Mouse (Mus musculus) forebrain, embryonic 15.5 days (tissue): ENCODE results near the gene Krt72. TPM values are rescaled to one million over a fixed set of nuclear protein-coding genes. Genes with fewer than 3 reads are reported as not detected.

Source experiments
- ATAC-seq: fragments of 200-750 bp; cut with Nextera tagmentation; replicated peaks from 2 replicates; pipeline ENCODE4 v1.8.0; 2017; ENCODE audit warnings: mild to moderate bottlenecking, moderate TSS enrichment, moderate library complexity
- H3K27ac ChIP-seq: fragments of 300-500 bp; sonication (generic); replicated peaks from 2 replicates; pipeline ENCODE4 v1.5.1; 2015; ENCODE audit warnings: mild to moderate bottlenecking, inconsistent platforms
- H3K27me3 ChIP-seq: fragments of 300-500 bp; sonication (generic); 2 replicates; pipeline ENCODE4 v1.6.1; 2015; ENCODE audit warnings: inconsistent platforms
- H3K36me3 ChIP-seq: fragments of 300-500 bp; sonication (generic); 2 replicates; pipeline ENCODE4 v1.6.1; 2015; ENCODE audit warnings: mild to moderate bottlenecking, inconsistent platforms
- H3K4me1 ChIP-seq: fragments of 300-500 bp; sonication (generic); 2 replicates; pipeline ENCODE4 v1.6.1; 2015; ENCODE audit warnings: inconsistent platforms
- H3K4me2 ChIP-seq: fragments of 300-500 bp; sonication (generic); replicated peaks from 2 replicates; pipeline ENCODE4 v1.6.1; 2015; ENCODE audit warnings: mild to moderate bottlenecking, inconsistent platforms
- H3K4me3 ChIP-seq: fragments of 300-500 bp; sonication (generic); 2 replicates; pipeline ENCODE4 v1.5.1; 2015; ENCODE audit warnings: mild to moderate bottlenecking, inconsistent platforms
- H3K9ac ChIP-seq: fragments of 300-500 bp; sonication (generic); replicated peaks from 2 replicates; pipeline ENCODE4 v1.6.1; 2015; ENCODE audit warnings: mild to moderate bottlenecking, inconsistent platforms
- H3K9me3 ChIP-seq: fragments of 300-500 bp; sonication (generic); 2 replicates; pipeline ENCODE4 v1.6.1; 2016; ENCODE audit warnings: inconsistent platforms
- WGBS: fragments of 180-500 bp; shearing (Covaris S2); methylation state at CpG from one replicate; pipeline ENCODE4 v1.1.7; 2015; ENCODE audit warnings: mixed read lengths; 5-methylcytosine and 5-hydroxymethylcytosine counted together
- polyA plus RNA-seq: library from polyadenylated mRNA; unstranded; fragments of >200 nt; fragmentation: Nextera tagmentation; extraction: Ambion mirVana; gene quantifications from 2 replicates; pipeline ENCODE4 v1.2.1, GENCODE M21; 2015

Krt72 gene
- not detected in 2 replicates for polyA plus RNA-seq

DNA sequence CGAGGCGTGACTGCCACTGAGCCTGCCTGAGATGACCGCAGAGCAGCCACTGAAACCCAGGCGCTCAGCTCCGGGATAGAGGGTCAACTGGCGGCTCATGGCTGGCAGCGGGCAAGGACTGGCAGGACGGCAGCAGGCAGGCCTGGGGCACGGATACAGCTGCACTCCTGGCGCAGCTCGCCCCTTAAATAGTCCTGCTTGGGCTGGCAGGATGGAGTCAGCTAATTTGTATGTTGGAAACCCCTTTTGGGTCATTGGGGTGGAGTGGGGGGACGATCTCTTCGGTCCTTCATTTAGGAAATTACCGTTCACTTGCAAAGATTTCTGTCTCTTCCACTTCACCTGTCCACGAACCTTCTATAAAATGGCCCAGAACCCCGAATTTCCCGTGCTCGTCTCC lies at the start of gene Krt72:
Gene Krt72, minus strand, starts transcription at position 101 of the 400 bp plus-strand sequence.
- Histone ChIP-seq H3K4me3 (no peak within 1 kb of the TSS), H3K4me2 (no peak within 1 kb of the TSS), H3K27me3 (no peaks in the 10 kb centered on the region), H3K9me3 (no peaks in the 10 kb centered on the region), H3K27ac (no peak within 1 kb of the TSS), H3K9ac (no peak within 1 kb of the TSS), H3K36me3 (no peaks in the 10 kb centered on the region), H3K4me1 (peaks cover 14% of the 10 kb centered on the region)
- no peak for ATAC-seq
- WGBS = 92% methylated on average over 18 of the region's 18 CpGs

DNA sequence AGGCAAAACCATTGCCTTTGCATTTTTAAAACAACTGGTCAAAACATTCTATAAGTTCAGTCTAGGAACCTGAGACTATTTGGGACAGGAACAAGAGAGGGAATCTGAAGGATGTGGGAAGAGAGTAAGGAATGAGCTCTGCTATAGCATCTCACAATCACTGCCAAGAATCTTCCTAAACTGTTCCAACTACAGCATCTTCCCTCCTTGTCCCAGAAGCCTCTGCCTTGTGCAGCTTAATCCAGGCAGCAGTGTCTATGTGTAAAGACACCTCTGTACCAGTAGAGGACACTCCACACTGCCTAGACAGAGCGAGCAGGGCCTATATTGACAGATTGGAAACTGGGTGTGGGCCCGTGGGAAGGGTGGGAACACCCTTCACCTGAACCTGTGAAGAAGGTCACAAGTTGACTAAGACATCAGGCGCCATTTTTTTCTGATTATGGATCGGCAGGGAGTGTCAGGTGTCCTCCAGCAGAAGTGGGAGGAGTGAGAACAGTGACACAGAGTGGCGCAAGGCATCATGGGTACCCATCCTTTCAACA lies 48.6 kb upstream of the Krt72 start:
- Histone ChIP-seq H3K4me3 (no peak overlapping the region), H3K9me3 (no peaks in the 10 kb centered on the region), H3K27me3 (no peaks in the 10 kb centered on the region), H3K4me1 (no peaks in the 10 kb centered on the region), H3K27ac (no peak overlapping the region), H3K4me2 (no peak overlapping the region), H3K36me3 (no peaks in the 10 kb centered on the region), H3K9ac (no peak overlapping the region)
- no peak for ATAC-seq
- 57% methylated on average over 5 of the region's 5 CpGs for WGBS

DNA sequence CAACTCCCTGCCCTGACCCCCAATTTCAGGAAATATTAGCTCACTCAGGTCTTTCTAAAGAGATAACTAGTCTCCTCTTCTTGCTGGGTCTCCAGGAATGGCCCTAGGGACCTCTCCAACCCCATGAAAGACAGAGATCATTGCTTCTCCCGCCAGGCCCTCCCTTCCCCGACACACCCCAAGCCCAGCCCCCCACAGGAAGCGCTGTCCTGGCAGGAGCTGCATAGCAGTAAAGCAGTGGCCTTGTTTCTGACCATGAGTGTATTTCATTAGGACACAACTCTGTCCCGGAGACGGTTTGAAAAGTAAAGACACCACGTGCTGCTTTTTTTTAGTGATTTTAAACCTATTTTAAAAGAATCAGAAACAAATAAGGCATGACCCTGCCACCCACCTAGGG lies 46.9 kb upstream of the Krt72 start:
- no peak overlapping the region for H3K4me3 ChIP-seq
- H3K9me3 ChIP-seq = no peaks in the 10 kb centered on the region
- H3K4me1 ChIP-seq = no peaks in the 10 kb centered on the region
- H3K27me3 ChIP-seq = no peaks in the 10 kb centered on the region
- H3K9ac ChIP-seq = no peak overlapping the region
- ATAC-seq = no peak
- no peak overlapping the region for H3K27ac ChIP-seq
- H3K36me3 ChIP-seq = no peaks in the 10 kb centered on the region
- WGBS = 54% methylated on average over 6 of the region's 6 CpGs
- H3K4me2 ChIP-seq = no peak overlapping the region

DNA sequence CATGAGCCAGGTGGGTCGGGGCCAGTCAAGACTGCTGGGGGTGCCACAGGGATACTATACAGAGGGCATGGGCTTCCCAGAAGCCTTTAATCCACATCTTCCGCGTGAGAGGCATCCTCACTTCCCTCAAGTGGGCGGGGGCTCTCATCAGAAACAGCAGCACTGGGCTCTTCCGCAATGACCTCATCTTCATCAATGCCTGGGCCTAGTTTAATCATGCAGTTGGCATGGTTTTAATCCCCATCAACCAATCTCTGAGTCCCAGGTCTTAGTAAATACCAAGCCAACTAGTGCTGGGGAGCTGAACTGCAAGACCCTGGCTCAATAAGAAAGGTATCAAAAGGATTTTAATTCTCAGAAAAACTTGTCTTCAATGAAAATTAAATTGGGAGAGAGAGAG lies 43.2 kb upstream of the Krt72 start:
- 41% methylated on average over 5 of the region's 5 CpGs for WGBS
- Histone ChIP-seq H3K27ac (no peak overlapping the region), H3K9me3 (no peaks in the 10 kb centered on the region), H3K4me2 (no peak overlapping the region), H3K9ac (no peak overlapping the region), H3K27me3 (no peaks in the 10 kb centered on the region), H3K36me3 (no peaks in the 10 kb centered on the region), H3K4me3 (no peak overlapping the region), H3K4me1 (no peaks in the 10 kb centered on the region)
- ATAC-seq = no peak

DNA sequence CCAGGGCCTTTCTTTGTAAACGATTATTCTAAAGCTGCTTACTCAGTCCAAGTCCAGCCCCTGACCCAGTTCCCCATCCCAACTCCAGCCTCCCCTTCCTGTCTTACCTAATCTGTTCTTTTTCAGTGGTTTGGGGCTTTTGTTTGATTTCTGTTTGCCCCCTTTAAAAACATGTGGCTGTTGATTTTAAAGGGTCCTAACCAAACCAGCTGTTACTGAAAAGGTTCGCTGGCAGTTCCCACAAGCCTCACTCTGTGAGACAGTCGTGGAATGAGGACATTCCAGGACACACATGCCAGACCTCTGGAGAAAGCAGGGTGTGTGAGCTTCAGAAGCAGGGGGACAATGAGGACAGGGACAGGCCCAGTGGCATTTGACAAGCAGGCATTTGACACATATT lies 35.5 kb upstream of the Krt72 start:
- 19% methylated on average over 3 of the region's 3 CpGs for WGBS
- no peaks in the 10 kb centered on the region for H3K4me1 ChIP-seq
- H3K27me3 ChIP-seq = no peaks in the 10 kb centered on the region
- H3K4me3 ChIP-seq = no peak overlapping the region
- no peak overlapping the region for H3K9ac ChIP-seq
- no peak overlapping the region for H3K27ac ChIP-seq
- no peak overlapping the region for H3K4me2 ChIP-seq
- no peaks in the 10 kb centered on the region for H3K36me3 ChIP-seq
- no peaks in the 10 kb centered on the region for H3K9me3 ChIP-seq
- no peak for ATAC-seq

DNA sequence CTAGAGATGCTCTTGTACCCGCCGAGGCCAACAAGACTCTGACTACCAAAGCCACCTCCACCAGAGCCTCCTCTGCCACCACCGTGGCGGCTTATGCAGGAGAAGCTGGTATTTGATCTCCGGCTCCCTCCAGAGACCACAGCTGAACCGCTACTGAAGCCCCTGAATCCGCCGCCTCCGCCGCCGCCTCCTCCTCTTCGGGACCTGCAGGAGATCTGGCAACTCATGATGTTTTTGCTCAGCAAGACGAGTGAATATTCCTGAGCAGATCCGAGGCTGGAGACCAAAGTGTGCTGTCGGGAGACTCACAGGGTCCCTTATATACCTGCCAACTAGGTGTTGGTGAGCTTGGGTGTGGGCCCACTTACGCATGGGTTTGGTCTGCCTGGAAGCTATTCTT lies 31.6 kb upstream of the Krt72 start, which contains the start of gene Krt2:
Gene Krt2, minus strand, starts transcription at position 295 of the 400 bp plus-strand sequence.
- no peak for ATAC-seq
- 85% methylated on average over 16 of the region's 16 CpGs for WGBS
- H3K27me3 ChIP-seq = no peaks in the 10 kb centered on the region
- no peak within 1 kb of the TSS for H3K4me3 ChIP-seq
- no peaks in the 10 kb centered on the region for H3K9me3 ChIP-seq
- no peak within 1 kb of the TSS for H3K4me2 ChIP-seq
- no peak within 1 kb of the TSS for H3K27ac ChIP-seq
- no peak within 1 kb of the TSS for H3K9ac ChIP-seq
- no peaks in the 10 kb centered on the region for H3K4me1 ChIP-seq
- H3K36me3 ChIP-seq = no peaks in the 10 kb centered on the region

DNA sequence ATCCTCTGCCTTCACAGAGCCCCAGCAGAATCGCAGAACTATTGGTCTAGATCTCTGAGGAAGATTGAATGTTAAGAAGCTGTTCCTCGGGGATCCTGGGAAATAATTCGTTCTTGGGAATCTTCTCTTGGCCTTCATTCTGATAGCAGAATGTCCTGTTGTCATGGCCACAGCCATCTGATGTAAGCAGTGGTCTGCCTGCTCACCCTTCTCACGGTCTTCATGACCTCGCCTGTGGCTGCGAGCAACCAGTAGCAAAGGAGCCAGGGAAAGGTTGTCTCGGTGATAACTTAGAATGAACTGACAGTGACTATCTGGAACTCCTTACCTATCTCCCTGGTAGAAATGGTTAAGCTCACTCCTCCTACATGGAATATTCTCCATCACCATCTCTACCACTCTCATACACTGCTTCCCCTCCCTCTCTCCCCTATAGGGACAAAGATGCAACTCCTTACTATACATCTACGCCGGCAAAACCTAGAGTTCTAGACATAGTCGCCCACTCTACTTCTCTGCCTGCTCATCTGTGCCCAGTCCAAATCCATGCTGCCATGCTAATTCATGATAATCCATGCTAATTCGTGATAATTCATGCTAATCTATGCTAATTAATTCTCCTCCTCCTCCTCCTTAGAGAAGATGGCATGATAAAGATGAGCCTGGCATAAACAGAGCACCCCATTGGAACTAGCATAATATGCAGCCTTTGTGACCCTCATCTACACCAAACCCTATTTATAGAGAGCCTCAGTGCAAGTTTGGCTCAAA lies 17.0 kb upstream of the Krt72 start:
- H3K4me1 ChIP-seq = peaks cover 17% of the 10 kb centered on the region
- H3K9me3 ChIP-seq = no peaks in the 10 kb centered on the region
- H3K9ac ChIP-seq = no peak overlapping the region
- WGBS = 72% methylated on average over 11 of the region's 11 CpGs
- H3K4me2 ChIP-seq = no peak overlapping the region
- no peak overlapping the region for H3K4me3 ChIP-seq
- no peaks in the 10 kb centered on the region for H3K36me3 ChIP-seq
- peak; percentile 80 for ATAC-seq
- H3K27me3 ChIP-seq = no peaks in the 10 kb centered on the region
- H3K27ac ChIP-seq = peak overlapping the region; percentile 45

DNA sequence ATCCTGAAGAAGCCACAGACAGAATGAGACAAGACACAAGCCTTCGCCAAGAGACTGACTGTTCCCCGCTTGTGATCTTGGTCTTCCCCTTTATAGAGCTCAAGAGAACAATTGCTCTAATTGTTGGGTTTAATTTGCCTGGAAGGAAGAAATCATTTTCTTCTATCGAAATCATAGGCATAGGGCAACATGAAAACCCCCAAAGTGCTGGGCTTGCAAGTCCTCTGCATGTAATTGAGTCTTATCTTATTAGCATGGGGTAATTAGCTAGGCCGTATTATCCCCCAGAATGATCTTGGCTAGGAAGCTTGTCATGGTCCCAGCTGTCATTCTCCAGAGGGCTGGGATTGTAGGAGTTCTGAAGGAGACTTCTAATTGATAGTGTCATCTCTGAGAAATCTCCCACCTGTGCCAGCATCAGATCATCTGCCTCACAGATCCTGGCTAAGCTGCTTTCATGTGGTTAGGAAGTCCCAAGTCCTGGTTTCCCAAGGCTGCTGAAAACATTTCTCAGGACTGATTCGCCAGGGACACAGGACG lies 16.1 kb upstream of the Krt72 start, which contains the start of gene Krt73:
Gene Krt73, minus strand, starts transcription at position 51 of the 540 bp plus-strand sequence.
- H3K4me1 ChIP-seq = peaks cover 17% of the 10 kb centered on the region
- H3K36me3 ChIP-seq = no peaks in the 10 kb centered on the region
- no peak within 1 kb of the TSS for H3K4me3 ChIP-seq
- no peak within 1 kb of the TSS for H3K4me2 ChIP-seq
- no peak within 1 kb of the TSS for H3K9ac ChIP-seq
- ATAC-seq = peak; percentile 55; the same call in 1 of the 2 replicates
- H3K9me3 ChIP-seq = no peaks in the 10 kb centered on the region
- WGBS = 53% methylated on average over 6 of the region's 6 CpGs
- H3K27ac ChIP-seq = peak within 1 kb of the TSS; percentile 45
- H3K27me3 ChIP-seq = no peaks in the 10 kb centered on the region

DNA sequence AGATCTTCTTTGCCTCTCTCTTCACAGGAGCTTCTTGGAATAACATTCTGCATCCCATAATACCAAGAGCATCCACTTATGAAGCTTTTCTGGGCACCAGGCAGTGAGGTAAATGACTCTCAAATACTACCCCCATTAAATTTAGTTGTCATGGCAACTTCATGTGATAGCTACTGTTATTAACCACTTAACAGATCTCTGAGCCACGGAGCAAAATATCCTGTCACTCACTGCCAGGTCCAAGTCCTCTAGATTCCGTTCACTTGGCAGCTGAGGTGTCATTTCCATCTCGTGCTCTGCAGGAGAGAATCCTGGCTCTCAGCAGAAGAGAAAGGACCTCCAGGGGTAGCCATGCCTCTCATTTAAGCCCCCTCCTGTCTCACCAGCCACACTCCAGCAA lies 4.6 kb upstream of the Krt72 start:
- Histone ChIP-seq H3K9ac (no peak overlapping the region), H3K4me1 (peaks cover 15% of the 10 kb centered on the region), H3K27ac (peak overlapping the region; percentile 71), H3K36me3 (no peaks in the 10 kb centered on the region), H3K9me3 (no peaks in the 10 kb centered on the region), H3K4me2 (no peak overlapping the region), H3K27me3 (no peaks in the 10 kb centered on the region), H3K4me3 (no peak overlapping the region)
- WGBS = 8% methylated on average over 3 of the region's 3 CpGs
- ATAC-seq = peak; percentile 60

DNA sequence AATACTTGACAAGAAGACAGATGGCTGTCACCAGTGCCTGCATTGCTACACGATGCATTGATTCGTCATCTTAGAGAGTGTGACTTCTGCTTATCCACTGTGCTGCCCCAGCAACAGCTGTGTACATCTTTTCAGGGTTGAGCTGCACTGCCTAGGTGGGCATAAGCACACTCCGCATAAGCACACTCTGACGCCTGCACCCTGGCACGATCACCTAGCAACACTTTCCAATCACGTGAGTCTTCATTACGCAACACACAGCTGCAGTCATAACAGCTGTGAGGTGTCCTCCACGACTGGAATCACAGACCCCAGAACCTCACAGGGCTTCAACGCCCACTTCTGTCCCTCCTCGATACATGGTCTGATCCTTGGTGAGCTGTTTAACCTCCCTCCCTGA lies 12.8 kb downstream of the Krt72 start:
- Histone ChIP-seq H3K4me2 (no peak overlapping the region), H3K4me3 (no peak overlapping the region), H3K36me3 (no peaks in the 10 kb centered on the region), H3K9ac (no peak overlapping the region), H3K27me3 (no peaks in the 10 kb centered on the region), H3K27ac (no peak overlapping the region), H3K4me1 (peaks cover 3% of the 10 kb centered on the region; the same call in 1 of the 2 replicates), H3K9me3 (no peaks in the 10 kb centered on the region)
- ATAC-seq = no peak
- WGBS = 78% methylated on average over 10 of the region's 10 CpGs

DNA sequence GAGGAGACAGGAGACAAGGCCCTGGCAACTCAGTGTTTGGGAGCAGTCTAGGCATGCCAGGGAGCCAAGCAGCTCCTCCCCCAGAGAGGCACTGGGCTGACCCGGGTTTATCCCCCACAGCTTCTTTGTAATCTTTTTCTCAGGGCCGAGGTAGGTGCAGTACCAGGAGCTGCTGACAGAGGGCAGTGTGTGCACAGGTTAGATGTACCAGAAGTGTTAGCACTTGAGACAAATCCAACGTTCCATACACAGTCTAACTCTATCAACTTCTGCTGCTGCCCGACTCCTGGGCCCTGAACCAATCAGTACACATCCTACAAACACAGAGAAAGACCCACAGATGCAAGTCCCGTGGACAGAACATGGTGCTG lies 13.6 kb downstream of the Krt72 start:
- WGBS = 10% methylated on average over 5 of the region's 5 CpGs
- ATAC-seq = peak; percentile 83

DNA sequence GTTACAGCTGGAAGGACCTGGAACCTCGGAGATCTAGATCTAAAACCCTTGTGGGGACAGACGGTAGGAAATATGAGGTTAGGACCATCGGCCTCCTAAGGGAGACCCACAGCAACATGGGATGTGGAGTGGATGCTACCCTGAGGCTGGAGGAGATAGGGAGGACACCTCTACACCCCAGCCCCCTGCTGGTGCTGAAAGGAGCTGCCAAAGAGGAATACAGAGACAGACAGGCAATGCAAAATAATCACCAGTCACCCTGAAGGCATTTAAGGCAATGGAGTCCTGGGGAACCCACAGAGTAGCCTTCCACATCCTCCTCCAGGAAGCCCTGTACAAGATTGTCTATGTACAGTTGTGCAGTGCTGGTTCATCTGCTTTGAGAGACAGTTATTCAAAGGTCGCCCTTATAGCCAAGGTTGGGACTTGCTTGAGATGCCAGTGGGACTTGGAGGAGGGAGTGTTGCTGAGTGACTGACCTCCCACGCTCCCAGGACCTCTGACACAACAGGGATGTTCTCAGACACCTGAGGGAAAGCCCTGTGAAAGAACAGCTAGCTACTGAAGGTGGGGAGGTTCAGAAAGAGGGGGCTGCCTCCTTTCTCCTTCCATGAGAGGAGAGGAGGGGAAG lies 14.1 kb downstream of the Krt72 start:
- Histone ChIP-seq H3K4me1 (peaks cover 3% of the 10 kb centered on the region; the same call in 1 of the 2 replicates), H3K4me2 (no peak overlapping the region), H3K4me3 (no peak overlapping the region), H3K9me3 (no peaks in the 10 kb centered on the region), H3K9ac (no peak overlapping the region), H3K27ac (no peak overlapping the region), H3K27me3 (no peaks in the 10 kb centered on the region), H3K36me3 (no peaks in the 10 kb centered on the region)
- WGBS = 73% methylated on average over 5 of the region's 5 CpGs
- peak; percentile 35; the same call in 1 of the 2 replicates for ATAC-seq

More for the DNA sequence above, 13.6 kb downstream of the Krt72 start:
- Histone ChIP-seq H3K4me3 (no peak overlapping the region), H3K9me3 (no peaks in the 10 kb centered on the region), H3K27me3 (no peaks in the 10 kb centered on the region), H3K36me3 (no peaks in the 10 kb centered on the region), H3K4me2 (no peak overlapping the region), H3K9ac (no peak overlapping the region), H3K27ac (no peak overlapping the region), H3K4me1 (peaks cover 3% of the 10 kb centered on the region; the same call in 1 of the 2 replicates)
